Mouse (Mus musculus) small intestine, adult 2 months (tissue): ENCODE measurements around the gene Glt1d1. TPM values are rescaled to one million over a fixed set of nuclear protein-coding genes. Genes with fewer than 3 reads are reported as not detected.

Experiments used
- H3K27ac ChIP-seq: fragments of 200-500 bp; 2 replicates; pipeline ENCODE4 v1.5.1; 2012; ENCODE audit warnings: low read depth, low read length, control low read depth, inconsistent platforms; ENCODE audit not compliant: insufficient read depth
- H3K27me3 ChIP-seq: fragments of 200-500 bp; 2 replicates; pipeline ENCODE4 v1.6.1; 2012; ENCODE audit warnings: mild to moderate bottlenecking, moderate library complexity, low read length, inconsistent platforms; ENCODE audit not compliant: control insufficient read depth, insufficient read depth
- H3K36me3 ChIP-seq: fragments of 200-500 bp; 2 replicates; pipeline ENCODE4 v1.6.1; 2012; ENCODE audit warnings: mild to moderate bottlenecking, low read length, control low read depth, inconsistent platforms; ENCODE audit not compliant: control insufficient read depth, insufficient read depth
- H3K4me1 ChIP-seq: fragments of 200-500 bp; 2 replicates; pipeline ENCODE4 v1.6.1; 2012; ENCODE audit warnings: low read length, inconsistent platforms, mixed read lengths; ENCODE audit not compliant: control insufficient read depth, insufficient read depth, insufficient read length
- H3K4me3 ChIP-seq: fragments of 200-500 bp; 2 replicates; pipeline ENCODE4 v1.5.1; 2012; ENCODE audit warnings: low read depth, mild to moderate bottlenecking, control low read depth, inconsistent platforms, low read length, moderate library complexity
- CTCF ChIP-seq: fragments of 200-500 bp; IDR thresholded peaks from 2 replicates; pipeline ENCODE4 v1.5.1; 2012; ENCODE audit warnings: low read depth, mild to moderate bottlenecking, control low read depth, inconsistent platforms, low read length, moderate library complexity, mixed read lengths; ENCODE audit not compliant: insufficient replicate concordance, insufficient read length; ENCODE audit errors: extremely low read depth
- POLR2A ChIP-seq: fragments of 200-500 bp; IDR thresholded peaks from 2 replicates; pipeline ENCODE4 v1.6.1; 2012; ENCODE audit warnings: low read depth, mild to moderate bottlenecking, control low read depth, inconsistent platforms, low read length, moderate library complexity
- WGBS: fragments of 180-500 bp; shearing (Covaris S2); methylation state at CpG from one replicate; pipeline ENCODE4 v1.1.7; 2018; 5-methylcytosine and 5-hydroxymethylcytosine counted together
- polyA plus RNA-seq: library from polyadenylated mRNA; depleted of rRNA; stranded (reverse); fragments of >200 nt; gene quantifications from 2 replicates; pipeline ENCODE4 v1.2.3, GENCODE M21; 2012; rRNA removed

Gene Glt1d1
- polyA plus RNA-seq = 0.28 and 0.65 TPM in 2 replicates

DNA sequence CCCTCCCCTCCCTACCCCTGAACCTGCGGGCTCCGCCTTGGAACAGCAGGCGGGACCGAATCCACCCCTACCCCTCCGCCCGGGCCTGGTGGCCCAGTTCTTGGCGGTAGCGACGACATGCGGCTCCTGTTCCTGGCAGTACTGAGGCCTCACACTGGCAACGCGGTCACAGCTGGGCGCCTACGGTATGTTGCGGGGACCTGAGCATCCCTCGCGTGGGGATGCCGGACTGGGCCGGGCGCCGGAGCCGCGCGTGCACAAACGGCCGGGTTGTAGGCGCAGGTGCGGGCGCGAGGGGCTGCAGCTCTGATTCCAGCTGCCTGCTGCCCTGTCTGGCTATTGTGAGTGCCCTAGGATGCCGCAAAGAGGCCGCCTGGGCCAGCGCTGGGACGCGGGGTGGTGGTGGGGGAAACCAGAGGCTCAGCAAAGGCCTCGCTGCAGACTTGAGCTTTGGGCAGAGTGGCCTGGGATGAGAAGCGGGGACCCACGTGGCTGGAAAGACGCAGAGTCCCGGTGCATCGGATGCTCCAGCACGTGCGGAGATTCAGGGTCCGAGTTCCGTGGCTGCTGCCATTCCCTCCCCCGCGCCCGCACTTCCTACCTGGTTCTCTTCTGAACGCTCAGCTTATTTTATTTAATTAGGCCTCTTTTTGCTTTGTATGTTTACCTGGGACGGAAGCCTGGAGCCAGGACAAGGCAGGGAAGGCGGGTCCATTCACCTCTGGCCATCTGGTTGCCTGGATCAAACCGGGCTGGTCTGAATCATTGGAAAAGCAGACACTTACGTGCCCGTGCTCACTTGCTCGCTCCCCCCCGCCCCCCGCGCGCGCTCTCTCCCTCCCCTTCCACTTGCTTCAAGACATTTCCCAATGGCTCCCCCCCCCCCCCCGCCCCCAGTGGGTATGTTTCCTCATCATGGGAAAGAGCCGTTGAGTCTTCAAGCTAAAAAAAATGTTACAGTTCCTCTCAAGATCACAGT lies at the start of gene Glt1d1, which contains the start of gene Slc15a4:
Gene Glt1d1 (plus strand): TSS at position 96 of the 979 bp plus-strand sequence.
Gene Slc15a4 (minus strand): TSS at position 731 of the 979 bp plus-strand sequence.
- no peak within 1 kb of the TSS for H3K27ac ChIP-seq
- H3K4me1 ChIP-seq = peaks cover 6% of the 10 kb centered on the region
- no peak for TF ChIP-seq CTCF
- no peak for TF ChIP-seq POLR2A
- H3K4me3 ChIP-seq = peak within 1 kb of the TSS; percentile 59
- H3K36me3 ChIP-seq = no peaks in the 10 kb centered on the region
- WGBS = 2% methylated on average over 62 of the region's 62 CpGs
- H3K27me3 ChIP-seq = peaks cover 16% of the 10 kb centered on the region

DNA sequence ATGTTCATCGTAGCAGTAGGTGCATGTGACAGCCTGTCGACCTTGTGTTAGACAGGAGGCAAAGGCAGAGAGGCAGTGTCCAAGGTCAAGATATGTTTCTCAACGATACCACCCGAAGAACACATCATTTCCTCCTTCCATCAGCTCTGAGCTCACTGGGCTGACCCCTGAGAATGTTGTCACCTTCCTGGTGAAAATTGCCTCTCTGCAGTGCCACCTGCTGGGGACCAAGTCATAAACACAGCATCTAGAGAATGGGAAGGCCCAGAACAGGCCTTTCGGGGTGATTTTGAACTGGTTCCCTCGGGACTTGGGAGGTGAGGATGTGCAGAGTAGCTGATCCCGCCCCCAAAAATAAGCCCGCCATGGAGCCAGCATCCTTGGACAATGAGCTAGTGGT lies 48.4 kb upstream of the Glt1d1 start:
- H3K36me3 ChIP-seq = no peaks in the 10 kb centered on the region
- TF ChIP-seq CTCF (no peak; the same call in 1 of the 2 replicates), POLR2A (no peak)
- H3K4me1 ChIP-seq = no peaks in the 10 kb centered on the region
- WGBS = 72% methylated on average over 8 of the region's 8 CpGs
- H3K4me3 ChIP-seq = no peak overlapping the region
- H3K27ac ChIP-seq = no peak overlapping the region
- H3K27me3 ChIP-seq = no peaks in the 10 kb centered on the region

DNA sequence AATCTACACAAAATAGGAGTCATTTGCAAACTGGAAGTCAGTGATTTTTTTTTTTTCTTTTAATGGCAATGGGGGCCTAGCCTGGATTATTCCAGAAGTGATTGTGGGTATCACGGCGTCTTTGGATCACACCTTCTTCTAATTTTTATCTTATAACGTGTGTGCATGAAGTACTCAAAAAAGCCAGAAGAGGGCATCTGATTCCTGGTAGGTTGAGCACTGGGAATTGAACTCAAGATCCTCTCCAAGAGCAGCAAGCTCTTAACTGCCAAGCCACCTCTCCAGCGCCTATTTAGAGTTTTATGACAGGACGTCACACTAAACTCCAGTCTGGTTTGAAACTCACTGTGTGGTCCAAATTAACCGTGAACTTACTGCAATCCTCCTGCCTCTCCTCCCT lies 44.2 kb upstream of the Glt1d1 start:
- no peaks in the 10 kb centered on the region for H3K4me1 ChIP-seq
- peaks cover 7% of the 10 kb centered on the region; the same call in 1 of the 2 replicates for H3K36me3 ChIP-seq
- no peaks in the 10 kb centered on the region for H3K27me3 ChIP-seq
- TF ChIP-seq CTCF (no peak), POLR2A (no peak)
- no peak overlapping the region for H3K4me3 ChIP-seq
- 47% methylated on average over 6 of the region's 6 CpGs for WGBS
- H3K27ac ChIP-seq = no peak overlapping the region

DNA sequence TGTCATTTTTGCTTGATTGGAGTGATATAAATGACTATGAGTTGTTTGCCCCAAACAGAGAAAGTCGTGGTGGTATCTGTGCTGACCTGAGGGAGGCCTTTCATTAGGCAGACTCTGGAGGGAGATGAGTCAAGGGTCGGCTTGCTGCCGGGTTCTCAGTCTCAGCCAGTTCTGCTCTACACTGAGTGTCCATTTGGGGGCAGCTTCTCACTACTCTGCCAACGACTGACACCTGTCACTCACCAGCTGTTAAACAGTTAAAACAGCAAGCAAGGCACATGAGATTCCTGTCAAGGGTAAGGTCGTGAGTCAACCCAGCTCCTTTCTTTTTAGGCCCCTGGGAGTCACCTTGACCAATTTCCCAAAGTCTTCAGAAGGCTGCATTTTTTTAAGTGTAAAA lies 39.7 kb upstream of the Glt1d1 start:
- TF ChIP-seq CTCF = no peak
- TF ChIP-seq POLR2A = no peak
- H3K4me1 ChIP-seq = no peaks in the 10 kb centered on the region
- WGBS = 66% methylated on average over 5 of the region's 5 CpGs
- H3K27me3 ChIP-seq = no peaks in the 10 kb centered on the region
- H3K4me3 ChIP-seq = no peak overlapping the region
- H3K36me3 ChIP-seq = peaks cover 44% of the 10 kb centered on the region
- H3K27ac ChIP-seq = no peak overlapping the region

DNA sequence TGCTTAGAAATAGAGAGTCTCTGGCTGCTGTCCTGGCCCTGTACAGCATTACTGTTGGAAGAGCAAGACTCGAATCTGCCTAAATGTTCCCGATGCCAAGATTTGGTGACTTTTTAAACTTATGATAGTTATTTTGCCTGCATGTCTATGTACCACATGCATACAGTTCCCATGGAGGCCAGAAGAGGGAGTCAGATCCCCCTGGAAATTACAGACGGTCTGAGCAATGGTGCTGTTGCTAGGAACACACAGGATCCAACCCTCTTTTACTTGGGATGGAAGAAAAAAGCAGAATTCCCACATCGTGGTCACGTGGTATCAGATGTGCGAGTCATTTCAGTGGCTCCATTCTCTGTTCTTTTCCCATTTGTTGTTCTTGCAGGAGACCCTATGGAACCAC lies 39.2 kb upstream of the Glt1d1 start:
- TF ChIP-seq POLR2A = no peak
- TF ChIP-seq CTCF = no peak

DNA sequence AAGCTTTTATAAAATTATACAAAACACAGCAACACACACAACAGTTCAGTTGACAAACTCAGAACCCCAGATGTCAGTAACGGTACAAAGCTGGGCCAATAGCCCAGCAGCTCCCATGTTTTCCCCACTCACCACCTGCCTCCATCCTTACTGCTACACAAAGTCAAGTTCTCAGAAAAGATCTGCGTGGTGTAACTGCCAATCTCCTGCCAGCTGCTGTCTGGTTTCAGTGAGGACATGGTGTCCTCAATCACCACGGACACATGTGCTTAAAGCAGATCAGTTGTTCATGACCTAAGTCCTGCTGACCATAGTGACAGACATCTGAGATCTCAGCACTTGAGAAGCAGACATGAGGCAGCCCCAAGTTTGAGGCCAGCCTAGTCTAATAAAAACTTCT lies 36.4 kb upstream of the Glt1d1 start:
- Histone ChIP-seq H3K4me3 (no peak overlapping the region), H3K27me3 (no peaks in the 10 kb centered on the region), H3K27ac (no peak overlapping the region), H3K36me3 (peaks cover 75% of the 10 kb centered on the region), H3K4me1 (no peaks in the 10 kb centered on the region)
- TF ChIP-seq CTCF (no peak), POLR2A (no peak)
- WGBS = 91% methylated on average over 3 of the region's 3 CpGs

More for the DNA sequence above, 39.2 kb upstream of the Glt1d1 start:
- Histone ChIP-seq H3K27ac (no peak overlapping the region), H3K27me3 (no peaks in the 10 kb centered on the region), H3K4me1 (no peaks in the 10 kb centered on the region), H3K36me3 (peaks cover 48% of the 10 kb centered on the region), H3K4me3 (no peak overlapping the region)
- WGBS = 78% methylated on average over 6 of the region's 6 CpGs

DNA sequence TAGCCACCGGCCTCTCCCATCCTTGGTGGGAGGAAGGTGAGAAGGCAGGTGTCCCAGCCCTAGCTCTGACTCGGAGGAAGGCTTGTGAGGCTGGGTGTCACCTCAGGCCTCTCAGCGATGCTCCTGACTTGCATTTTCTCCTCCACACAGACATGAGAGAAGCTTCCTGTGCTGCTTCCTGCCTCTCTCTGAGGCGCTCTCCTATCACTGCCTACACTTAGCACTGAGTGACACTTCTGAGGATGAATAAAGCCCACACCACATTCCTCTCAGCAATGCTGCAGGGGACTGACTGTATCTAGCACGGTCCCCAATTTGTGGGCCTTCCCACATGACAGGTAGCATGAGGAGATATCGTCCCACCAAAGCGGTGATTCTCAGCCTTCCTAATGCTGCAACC lies 35.2 kb upstream of the Glt1d1 start:
- Histone ChIP-seq H3K27me3 (no peaks in the 10 kb centered on the region), H3K27ac (no peak overlapping the region), H3K36me3 (peaks cover 82% of the 10 kb centered on the region), H3K4me1 (no peaks in the 10 kb centered on the region), H3K4me3 (no peak overlapping the region)
- 71% methylated on average over 7 of the region's 7 CpGs for WGBS
- no peak for TF ChIP-seq CTCF
- TF ChIP-seq POLR2A = no peak
